9 mouse cellular contexts compared by ENCODE assay signal in genomic region chr3:87033357-87033756, GRCm38 (mm10). TPM values are rescaled to one million over a fixed set of nuclear protein-coding genes. Genes with fewer than 3 reads are reported as not detected.
DNase-seq lines count a peak whose midpoint lies in the region; ATAC-seq and TF ChIP-seq lines count a peak whose summit lies in the region.
"Had no signal": no experiment of that assay in that cellular context is flagged by ENCODE, and none has a peak within 500 bp of the region (broad histone marks: within the 10 kb centered on the region; RNA-seq: fewer than 3 reads in every experiment).

No protein-coding gene starts in this region.

- no peaks in the 10 kb centered on the region for H3K4me1 ChIP-seq in intestine, postnatal 0 days (replicated peaks; ENCODE audit: control insufficient read depth, insufficient read depth, low read length)
- H3K4me1 ChIP-seq in intestine, embryonic 15.5 days (replicated peaks) = no peaks in the 10 kb centered on the region
- H3K4me1 ChIP-seq in cerebellum, adult 2 months (ENCODE audit: control insufficient read depth, insufficient read depth, low read length) = no peaks in the 10 kb centered on the region
- H3K4me1 ChIP-seq in kidney, adult 2 months (ENCODE audit: control insufficient read depth, insufficient read depth, low read length) = no peaks in the 10 kb centered on the region
- no peaks in the 10 kb centered on the region for H3K4me1 ChIP-seq in limb, embryonic 10.5 days

- no peak overlapping the region for H3K27ac ChIP-seq in intestine, postnatal 0 days (ENCODE audit: low read depth, low read length)
- no peak overlapping the region for H3K27ac ChIP-seq in intestine, embryonic 15.5 days
- H3K27ac ChIP-seq in cerebellum, adult 2 months (ENCODE audit: insufficient read depth, low read length) = no peak overlapping the region
- no peak overlapping the region for H3K27ac ChIP-seq in kidney, adult 2 months (ENCODE audit: insufficient read depth, low read depth, low read length)
- H3K27ac ChIP-seq in limb, embryonic 10.5 days = no peak overlapping the region
- H3K27ac ChIP-seq: embryonic facial prominence, embryonic 13.5 days had no signal

- peak; percentile 91 for TF ChIP-seq CTCF in intestine, postnatal 0 days (IDR thresholded peaks at IDR 0.05; ENCODE audit: low read depth)
- peak; percentile 86 for TF ChIP-seq CTCF in cerebellum, adult 2 months (IDR thresholded peaks at IDR 0.05; ENCODE audit: borderline replicate concordance, insufficient read depth, low read depth, low read length)
- TF ChIP-seq CTCF in kidney, adult 2 months (conservative IDR thresholded peaks at IDR 0.05; ENCODE audit: insufficient read depth, insufficient read length, low read depth, low read length) = peak; percentile 90

- H3K4me2 ChIP-seq in intestine, postnatal 0 days (replicated peaks; ENCODE audit: low read depth) = no peak overlapping the region
- H3K4me2 ChIP-seq in intestine, embryonic 15.5 days (replicated peaks) = no peak overlapping the region
- H3K4me2 ChIP-seq: embryonic facial prominence, embryonic 13.5 days had no signal

- WGBS in intestine, postnatal 0 days = 18% methylated on average over 8 of the region's 8 CpGs
- WGBS in intestine, embryonic 15.5 days = 21% methylated on average over 8 of the region's 8 CpGs
- WGBS in cerebellum, adult 2 months = 15% methylated on average over 8 of the region's 8 CpGs
- 15% methylated on average over 8 of the region's 8 CpGs for WGBS in kidney, adult 2 months
- WGBS in limb, embryonic 10.5 days = 26% methylated on average over 8 of the region's 8 CpGs

- no peak for ATAC-seq in intestine, postnatal 0 days
- ATAC-seq in intestine, embryonic 15.5 days = no peak
- peak; percentile 65 for ATAC-seq in neutrophil, adult 5-6 weeks (ENCODE audit: extremely low read depth, insufficient number of reproducible peaks, low FRiP score, poor library complexity, severe bottlenecking)

- H3K4me3 ChIP-seq in intestine, postnatal 0 days (ENCODE audit: low read depth, low read length) = no peak overlapping the region
- H3K4me3 ChIP-seq in intestine, embryonic 15.5 days (replicated peaks) = no peak overlapping the region
- no peak overlapping the region for H3K4me3 ChIP-seq in cerebellum, adult 2 months (replicated peaks; ENCODE audit: insufficient read depth, low read depth, low read length)
- H3K4me3 ChIP-seq in kidney, adult 2 months (ENCODE audit: insufficient read depth, low read depth, low read length) = no peak overlapping the region
- H3K4me3 ChIP-seq in limb, embryonic 10.5 days = no peak overlapping the region
- H3K4me3 ChIP-seq: embryonic facial prominence, embryonic 13.5 days had no signal

- no peak overlapping the region for H3K9ac ChIP-seq in intestine, postnatal 0 days (ENCODE audit: low read depth, low read length)
- no peak overlapping the region for H3K9ac ChIP-seq in intestine, embryonic 15.5 days
- H3K9ac ChIP-seq: embryonic facial prominence, embryonic 13.5 days had no signal

- no peaks in the 10 kb centered on the region for H3K36me3 ChIP-seq in intestine, postnatal 0 days (ENCODE audit: control insufficient read depth, insufficient read depth)
- no peaks in the 10 kb centered on the region for H3K36me3 ChIP-seq in intestine, embryonic 15.5 days
- no peaks in the 10 kb centered on the region for H3K36me3 ChIP-seq in kidney, adult 2 months (ENCODE audit: control insufficient read depth, insufficient read depth, low read length)
- H3K36me3 ChIP-seq in limb, embryonic 10.5 days = no peaks in the 10 kb centered on the region
- H3K36me3 ChIP-seq: embryonic facial prominence, embryonic 13.5 days had no signal

- no peaks in the 10 kb centered on the region for H3K27me3 ChIP-seq in intestine, postnatal 0 days (replicated peaks; ENCODE audit: control insufficient read depth, insufficient read depth, low read length)
- H3K27me3 ChIP-seq in intestine, embryonic 15.5 days (replicated peaks) = no peaks in the 10 kb centered on the region
- H3K27me3 ChIP-seq in cerebellum, adult 2 months (ENCODE audit: control insufficient read depth, insufficient read depth, low read length) = no peaks in the 10 kb centered on the region
- H3K27me3 ChIP-seq in kidney, adult 2 months (replicated peaks; ENCODE audit: control insufficient read depth, insufficient read depth, low read length) = no peaks in the 10 kb centered on the region
- no peaks in the 10 kb centered on the region for H3K27me3 ChIP-seq in limb, embryonic 10.5 days (ENCODE audit: low read depth, poor library complexity, severe bottlenecking)
- H3K27me3 ChIP-seq: embryonic facial prominence, embryonic 13.5 days had no signal

- DNase-seq in cerebellum, adult 2 months = peak; percentile 45 to 71
- DNase-seq in frontal cortex, postnatal 10 days (ENCODE audit: low spot score in 2 of 2) = peak; percentile 36 to 78
- DNase-seq in kidney, adult 2 months = peak; percentile 59
- DNase-seq in limb, embryonic 10.5 days (ENCODE audit: low spot score) = peak; percentile 81
- peak; percentile 25 to 41 for DNase-seq in thymus, adult 18-20 months

- TF ChIP-seq POLR2A in cerebellum, adult 2 months (IDR thresholded peaks at IDR 0.05; ENCODE audit: borderline replicate concordance, insufficient read depth, low read length) = no peak
- TF ChIP-seq POLR2A in kidney, adult 2 months (IDR thresholded peaks at IDR 0.05; ENCODE audit: low read depth, low read length) = no peak

- no peaks in the 10 kb centered on the region for H3K9me3 ChIP-seq in intestine, postnatal 0 days (ENCODE audit: control insufficient read depth)
- no peaks in the 10 kb centered on the region for H3K9me3 ChIP-seq in intestine, embryonic 15.5 days
- no peaks in the 10 kb centered on the region for H3K9me3 ChIP-seq in limb, embryonic 10.5 days (replicated peaks)
- H3K9me3 ChIP-seq: embryonic facial prominence, embryonic 13.5 days had no signal

RNA-seq across cellular contexts. Expression of gene Cd1d1, which starts 34.1 kb away (rescaled TPM):
- polyA plus RNA-seq in intestine, postnatal 0 days (2015; fragmentation: Nextera tagmentation; extraction: Ambion mirVana) = 5.2 and 8.6 TPM in 2 replicates
- 34.7 and 36.5 TPM in 2 replicates for polyA plus RNA-seq in intestine, embryonic 15.5 days (2015; fragmentation: Nextera tagmentation; extraction: Ambion mirVana)
- 3.6 and 4.0 TPM in 2 replicates for polyA plus RNA-seq in cerebellum, adult 2 months (2012; rRNA removed)
- polyA plus RNA-seq in kidney, adult 2 months (2012; rRNA removed) = 13.8 and 17.5 TPM in 2 replicates
- 15.7 and 24.9 TPM in 2 replicates for polyA plus RNA-seq in limb, embryonic 10.5 days (2016; fragmentation: Nextera tagmentation; extraction: Ambion mirVana)
- 35.3 and 41.1 TPM in 2 replicates for total RNA-seq in neutrophil, adult 5-6 weeks (2017)
